Mouse (Mus musculus) CH12.LX (cell line): ENCODE data around the gene Nme9. TPM values are rescaled to one million over a fixed set of nuclear protein-coding genes. Genes with fewer than 3 reads are reported as not detected.

ENCODE experiments used
- DNase-seq: peaks from one replicate; pipeline ENCODE4 v3.0.0-alpha.2; 2013; ENCODE audit errors: extremely low read depth
- H3K27ac ChIP-seq: 2 replicates; pipeline ENCODE4 v1.5.1; 2012; ENCODE audit warnings: low read depth, mild to moderate bottlenecking, control low read depth, moderate library complexity; ENCODE audit not compliant: insufficient read depth
- H3K27me3 ChIP-seq: replicated peaks from 2 replicates; pipeline ENCODE3; 2012; ENCODE audit warnings: inconsistent platforms
- H3K36me3 ChIP-seq, 2 experiments: replicated peaks in 1 of 2; 2 replicates each; pipeline versions ENCODE3 to v1.6.1; 2012; ENCODE audit warnings: inconsistent platforms in 1 of 2, low read length in 1 of 2, mild to moderate bottlenecking in 1 of 2, mixed read lengths in 1 of 2, moderate library complexity in 1 of 2; ENCODE audit not compliant: control insufficient read depth in 1 of 2, insufficient read depth in 1 of 2
- H3K4me1 ChIP-seq, 2 experiments: 2 replicates each; pipeline ENCODE4 v1.6.1; 2012; ENCODE audit warnings: inconsistent platforms in 1 of 2, moderate library complexity in 1 of 2; ENCODE audit not compliant: insufficient read depth in 2 of 2, control insufficient read depth in 1 of 2
- H3K4me2 ChIP-seq: 2 replicates; pipeline ENCODE4 v1.6.1; 2012; ENCODE audit warnings: low read depth, mild to moderate bottlenecking, control low read depth; ENCODE audit not compliant: poor library complexity, insufficient read depth, severe bottlenecking
- H3K4me3 ChIP-seq, 3 experiments: fragments of 150-350 bp in 1 of 3; sonication (generic) in 1 of 3; replicated peaks in 1 of 3; 2 replicates each; pipeline versions ENCODE3 to v1.5.1; 2011 to 2012; ENCODE audit warnings: low read depth in 2 of 3, low read length in 2 of 3, mild to moderate bottlenecking in 2 of 3, moderate library complexity in 2 of 3, control low read depth in 1 of 3, improper control_type of control experiment in 1 of 3, inconsistent platforms in 1 of 3, mixed read lengths in 1 of 3; ENCODE audit not compliant: poor library complexity in 1 of 3
- H3K79me2 ChIP-seq: replicated peaks from 2 replicates; pipeline ENCODE4 v1.6.1; 2012; ENCODE audit warnings: mild to moderate bottlenecking, moderate library complexity; ENCODE audit not compliant: control insufficient read depth, poor library complexity, insufficient read depth, severe bottlenecking; ENCODE audit errors: extremely low read depth
- H3K9ac ChIP-seq: 2 replicates; pipeline ENCODE4 v1.6.1; 2012; ENCODE audit warnings: low read depth, mild to moderate bottlenecking, control low read depth, moderate library complexity; ENCODE audit not compliant: insufficient read depth
- H3K9me3 ChIP-seq: replicated peaks from 2 replicates; pipeline ENCODE3; 2012; ENCODE audit warnings: low read length, inconsistent platforms, mixed read lengths
- BHLHE40 ChIP-seq: IDR thresholded peaks from 2 replicates; pipeline ENCODE4 v1.6.1; 2011; ENCODE audit warnings: mild to moderate bottlenecking, low read depth, low read length, improper control_type of control experiment
- CHD1 ChIP-seq: IDR thresholded peaks from 2 replicates; pipeline ENCODE4 v1.6.1; 2012; ENCODE audit warnings: low read depth, low read length, improper control_type of control experiment, inconsistent platforms
- CHD2 ChIP-seq: IDR thresholded peaks from 2 replicates; pipeline ENCODE4 v1.6.1; 2011; ENCODE audit warnings: low read length, improper control_type of control experiment
- EP300 ChIP-seq: IDR thresholded peaks from 2 replicates; pipeline ENCODE4 v1.6.1; 2011; ENCODE audit warnings: low read length, improper control_type of control experiment
- GABPA ChIP-seq: IDR thresholded peaks from 2 replicates; pipeline ENCODE4 v1.6.1; 2012; ENCODE audit warnings: low read depth, low read length, improper control_type of control experiment, inconsistent platforms; ENCODE audit not compliant: insufficient replicate concordance
- IRF4 ChIP-seq: IDR thresholded peaks from 2 replicates; pipeline ENCODE4 v1.6.1; 2014; ENCODE audit warnings: low read depth, mild to moderate bottlenecking, inconsistent platforms, low read length, improper control_type of control experiment
- JUND ChIP-seq: conservative IDR thresholded peaks from 2 replicates; pipeline ENCODE4 v1.6.1; 2011; ENCODE audit warnings: low read depth, low read length, improper control_type of control experiment
- KAT2A ChIP-seq: IDR thresholded peaks from 2 replicates; pipeline ENCODE4 v1.6.1; 2012; ENCODE audit warnings: low read length, improper control_type of control experiment, inconsistent platforms; ENCODE audit not compliant: insufficient replicate concordance
- MAX ChIP-seq: IDR thresholded peaks from 2 replicates; pipeline ENCODE4 v1.6.1; 2011; ENCODE audit warnings: low read length, improper control_type of control experiment
- MXI1 ChIP-seq: IDR thresholded peaks from 2 replicates; pipeline ENCODE4 v1.6.1; 2011; ENCODE audit warnings: mild to moderate bottlenecking, low read depth, low read length, improper control_type of control experiment
- NELFE ChIP-seq: IDR thresholded peaks from 2 replicates; pipeline ENCODE4 v1.6.1; 2011; ENCODE audit warnings: low read depth, low read length, improper control_type of control experiment
- NRF1 ChIP-seq: IDR thresholded peaks from 2 replicates; pipeline ENCODE4 v1.6.1; 2014; ENCODE audit warnings: low read depth, mild to moderate bottlenecking, inconsistent platforms, low read length, improper control_type of control experiment, moderate library complexity
- PAX5 ChIP-seq: IDR thresholded peaks from 2 replicates; pipeline ENCODE4 v1.6.1; 2012; ENCODE audit warnings: low read length, inconsistent platforms, mixed read lengths
- POLR2A ChIP-seq: IDR thresholded peaks from 2 replicates; pipeline ENCODE4 v1.6.1; 2011; ENCODE audit warnings: low read depth, mild to moderate bottlenecking, improper control_type of control experiment, low read length
- POLR2AphosphoS2 ChIP-seq: IDR thresholded peaks from 2 replicates; pipeline ENCODE4 v1.6.1; 2011; ENCODE audit warnings: low read depth, low read length, improper control_type of control experiment
- RCOR1 ChIP-seq: conservative IDR thresholded peaks from 2 replicates; pipeline ENCODE4 v1.6.1; 2012; ENCODE audit warnings: low read depth, mild to moderate bottlenecking, inconsistent platforms, low read length, improper control_type of control experiment
- SIN3A ChIP-seq: IDR thresholded peaks from 2 replicates; pipeline ENCODE4 v1.6.1; 2012; ENCODE audit warnings: low read length, improper control_type of control experiment, inconsistent platforms
- SMC3 ChIP-seq: IDR thresholded peaks from 2 replicates; pipeline ENCODE4 v1.6.1; 2011; ENCODE audit warnings: low read depth, low read length, improper control_type of control experiment
- TBP ChIP-seq: conservative IDR thresholded peaks from 2 replicates; pipeline ENCODE4 v1.6.1; 2011; ENCODE audit warnings: low read depth, low read length, improper control_type of control experiment
- USF1 ChIP-seq: IDR thresholded peaks from 2 replicates; pipeline ENCODE4 v1.6.1; 2014; ENCODE audit warnings: low read depth, mild to moderate bottlenecking, inconsistent platforms, low read length, improper control_type of control experiment
- USF2 ChIP-seq: conservative IDR thresholded peaks from 2 replicates; pipeline ENCODE4 v1.6.1; 2011; ENCODE audit warnings: low read depth, low read length, improper control_type of control experiment
- ZC3H11A ChIP-seq: IDR thresholded peaks from 2 replicates; pipeline ENCODE4 v1.6.1; 2012; ENCODE audit warnings: low read depth, mild to moderate bottlenecking, inconsistent platforms, low read length, improper control_type of control experiment
- ZNF384 ChIP-seq: IDR thresholded peaks from 2 replicates; pipeline ENCODE4 v1.6.1; 2012; ENCODE audit warnings: low read depth, low read length, improper control_type of control experiment, inconsistent platforms
- dilution Hi-C: fragments of 300-500 bp; cut with MboI; formaldehyde crosslinking; loops from 2 replicates; pipeline ENCODE4 v1.14.3; 2020; ENCODE audit warnings: low sequenced_read_pairs; ENCODE audit not compliant: extremely low pct_unique_long_range_greater_than_20kb, extremely low pct_ligation_motif_present
- in situ Hi-C: fragments of 300-500 bp; cut with MboI; formaldehyde crosslinking; loops from 3 replicates; pipeline ENCODE4 v1.14.3; 2019; ENCODE audit warnings: low sequenced_read_pairs, low pct_ligation_motif_present, low pct_unique_long_range_greater_than_20kb, mixed read lengths
- polyA plus RNA-seq: library from polyadenylated mRNA; unstranded; fragments of >175 nt; gene quantifications from 2 replicates; pipeline ENCODE4 v1.2.1, GENCODE M21; 2012; ENCODE audit warnings: low read depth; ENCODE audit not compliant: insufficient read length
- total RNA-seq, 2 experiments: library from RNA; depleted of rRNA; stranded (reverse); fragments of 300-350 nt in 1 of 2; fragments of >200 nt in 1 of 2; gene quantifications; 2 replicates each; pipeline ENCODE4 v1.2.3; 2012 to 2014

Nme9 gene
- total and polyA plus RNA-seq, 3 experiments: not detected

DNA sequence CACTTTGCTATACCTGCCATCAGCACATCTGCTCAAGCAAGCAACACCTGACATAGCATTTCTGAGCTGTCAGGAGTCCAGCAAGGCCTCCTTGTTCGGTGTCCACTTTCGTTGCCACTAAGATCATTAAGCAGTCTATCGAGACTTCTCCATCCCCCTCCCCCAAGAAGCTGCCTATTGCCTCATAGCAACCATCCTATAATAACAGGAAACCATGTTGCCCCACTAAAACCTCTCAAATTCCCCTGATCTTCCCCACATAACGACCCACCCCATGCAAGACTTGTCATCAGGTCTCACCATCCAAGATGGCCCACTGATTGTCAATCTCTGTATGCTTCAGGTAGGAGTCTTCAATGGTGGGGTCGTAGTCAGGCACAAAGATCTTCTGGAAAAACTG is 40.2 kb upstream of the Nme9 start:
- no peak overlapping the region for H3K4me2 ChIP-seq
- H3K27ac ChIP-seq: no peak overlapping the region
- H3K27me3 ChIP-seq: no peaks in the 10 kb centered on the region
- peaks cover 6 to 9% of the 10 kb centered on the region in 2 experiments; a peak in 3 of 4 replicates for H3K4me1 ChIP-seq
- H3K9ac ChIP-seq: no peak overlapping the region
- no peaks in the 10 kb centered on the region for H3K9me3 ChIP-seq
- dilution Hi-C loops: no loop called here
- DNase-seq: no peak
- TF ChIP-seq TBP (no peak), KAT2A (no peak), GABPA (no peak), NELFE (no peak), POLR2AphosphoS2 (no peak), PAX5 (no peak), CHD2 (no peak), IRF4 (no peak), USF1 (no peak), MXI1 (no peak), USF2 (no peak), POLR2A (no peak), RCOR1 (no peak), BHLHE40 (no peak), CHD1 (no peak)
- TF ChIP-seq, all 38 proteins: peak for 0
- in situ Hi-C loops: no loop called here
- H3K79me2 ChIP-seq: no peaks in the 10 kb centered on the region
- no peaks in the 10 kb centered on the region for H3K36me3 ChIP-seq
- no peak overlapping the region for H3K4me3 ChIP-seq

DNA sequence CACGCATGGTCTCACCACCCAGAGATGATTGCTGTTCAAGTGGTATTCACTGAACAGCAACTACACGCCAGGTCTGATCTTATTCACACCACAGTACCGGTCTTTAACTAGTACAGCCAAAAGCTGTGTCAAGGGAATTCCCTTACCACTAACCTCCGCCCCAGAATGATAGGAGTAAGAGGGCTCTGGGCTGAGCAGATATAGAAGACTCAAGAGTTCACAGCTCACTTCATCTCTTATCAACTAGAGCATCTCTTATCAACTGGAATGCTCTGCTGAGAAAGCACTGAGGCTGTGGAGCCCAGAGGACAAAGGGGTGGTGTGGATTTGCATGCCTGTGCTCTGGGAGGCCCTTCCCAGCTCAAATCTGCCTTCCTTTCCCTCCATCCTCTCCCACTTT is 39.5 kb upstream of the Nme9 start:
- TF ChIP-seq MAX: no peak
- no peak for TF ChIP-seq ZC3H11A
- no peak for TF ChIP-seq JUND
- TF ChIP-seq NELFE: no peak
- TF ChIP-seq ZNF384: no peak
- no peak for TF ChIP-seq PAX5
- TF ChIP-seq USF2: no peak
- no peak for TF ChIP-seq SIN3A
- no peak for TF ChIP-seq SMC3
- TF ChIP-seq BHLHE40: no peak
- TF ChIP-seq NRF1: no peak
- TF ChIP-seq EP300: no peak
- no peak for TF ChIP-seq TBP
- H3K9ac ChIP-seq: no peak overlapping the region
- no peaks in the 10 kb centered on the region for H3K79me2 ChIP-seq
- H3K9me3 ChIP-seq: no peaks in the 10 kb centered on the region
- dilution Hi-C loops (no loop called here), in situ Hi-C loops (no loop called here)
- H3K27me3 ChIP-seq: no peaks in the 10 kb centered on the region
- H3K4me1 ChIP-seq: peaks cover 6 to 12% of the 10 kb centered on the region in 2 experiments
- no peak overlapping the region for H3K4me3 ChIP-seq
- no peak for DNase-seq
- no peaks in the 10 kb centered on the region for H3K36me3 ChIP-seq
- no peak overlapping the region for H3K4me2 ChIP-seq
- H3K27ac ChIP-seq: no peak overlapping the region
